Mouse (Mus musculus) bone marrow macrophage, adult 2 months (primary cell): ENCODE results near the gene Rasa2.

ENCODE experiments used
- CTCF ChIP-seq: IDR thresholded peaks from 2 replicates; pipeline ENCODE4 v1.5.1; 2012; ENCODE audit warnings: low read depth, mild to moderate bottlenecking, low read length, moderate library complexity
- POLR2A ChIP-seq: IDR thresholded peaks from 2 replicates; pipeline ENCODE4 v1.6.1; 2012; ENCODE audit warnings: mild to moderate bottlenecking, low read depth, low read length, borderline replicate concordance

DNA sequence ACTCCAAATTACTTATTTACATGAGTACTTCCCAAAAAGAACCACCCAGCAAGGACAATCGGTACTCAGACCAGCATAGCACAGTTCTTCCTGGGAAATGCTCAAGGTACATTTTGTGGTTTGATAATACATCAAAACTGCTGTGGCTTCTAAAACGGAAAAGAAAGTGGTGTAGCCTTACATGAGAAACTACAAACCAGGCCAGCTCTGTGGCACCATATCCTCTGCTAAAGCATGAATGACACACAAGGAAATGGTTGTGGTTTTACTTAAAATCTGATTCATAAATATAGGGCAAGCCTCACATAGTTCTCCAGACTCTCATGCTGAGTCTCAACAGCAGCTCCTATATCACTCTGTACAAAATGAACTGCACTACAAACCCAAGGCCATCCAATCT lies 48.3 kb downstream of the Rasa2 start:
- TF ChIP-seq CTCF (no peak), POLR2A (no peak)
